Mouse (Mus musculus) forebrain, embryonic 11.5 days (tissue): Measurements from ENCODE around the gene Efcab12. TPM values are rescaled to one million over a fixed set of nuclear protein-coding genes. Genes with fewer than 3 reads are reported as not detected.
A peak's percentile ranks its signal among the peaks of the same experiment; 100 is the strongest.
"Not testable (repeated sequence)": the region's sequence is repeated elsewhere in the genome, so short reads cannot be mapped to it uniquely, and the experiment has no call there.

Source experiments
- ATAC-seq: fragments of 200-750 bp; cut with Nextera tagmentation; replicated peaks from 2 replicates; pipeline ENCODE4 v1.8.0; 2017; ENCODE audit warnings: moderate TSS enrichment; ENCODE audit not compliant: low FRiP score
- DNase-seq: peaks from one replicate; pipeline ENCODE4 v3.0.0-alpha.2; 2017; ENCODE audit warnings: low spot score
- H3K27ac ChIP-seq: fragments of 300-500 bp; sonication (generic); 2 replicates; pipeline ENCODE4 v1.5.1; 2014; ENCODE audit warnings: low read depth, low read length
- H3K27me3 ChIP-seq: fragments of 300-500 bp; sonication (generic); 2 replicates; pipeline ENCODE4 v1.6.1; 2014; ENCODE audit warnings: mild to moderate bottlenecking, low read length, mixed read lengths; ENCODE audit not compliant: control insufficient read depth, insufficient read depth
- H3K36me3 ChIP-seq: fragments of 300-500 bp; sonication (generic); 2 replicates; pipeline ENCODE4 v1.6.1; 2014; ENCODE audit warnings: mild to moderate bottlenecking, low read length, moderate library complexity, mixed read lengths; ENCODE audit not compliant: control insufficient read depth, insufficient read depth
- H3K4me1 ChIP-seq: fragments of 300-500 bp; sonication (generic); replicated peaks from 2 replicates; pipeline ENCODE4 v1.6.1; 2014; ENCODE audit warnings: low read length, mixed read lengths; ENCODE audit not compliant: control insufficient read depth, insufficient read depth
- H3K4me2 ChIP-seq: fragments of 300-500 bp; sonication (generic); 2 replicates; pipeline ENCODE4 v1.6.1; 2014; ENCODE audit warnings: low read depth, mild to moderate bottlenecking, low read length, moderate library complexity, mixed read lengths; ENCODE audit not compliant: severe bottlenecking
- H3K4me3 ChIP-seq: fragments of 300-500 bp; sonication (generic); 2 replicates; pipeline ENCODE4 v1.5.1; 2014; ENCODE audit warnings: low read depth, low read length
- H3K9ac ChIP-seq: fragments of 300-500 bp; sonication (generic); 2 replicates; pipeline ENCODE4 v1.6.1; 2014; ENCODE audit warnings: low read length
- H3K9me3 ChIP-seq: fragments of 300-500 bp; sonication (generic); 2 replicates; pipeline ENCODE4 v1.6.1; 2016; ENCODE audit warnings: low read length, mixed read lengths; ENCODE audit not compliant: control insufficient read depth
- WGBS: fragments of 180-500 bp; shearing (Covaris S2); extraction: QIAGEN DNeasy Blood & Tissue Kit; methylation state at CpG from one replicate; pipeline ENCODE4 v1.1.7; 2014; 5-methylcytosine and 5-hydroxymethylcytosine counted together
- polyA plus RNA-seq: library from polyadenylated mRNA; unstranded; fragments of >200 nt; fragmentation: Nextera tagmentation; extraction: Ambion mirVana; gene quantifications from 2 replicates; pipeline ENCODE4 v1.2.1, GENCODE M21; 2014

The Efcab12 gene
- polyA plus RNA-seq, 1 experiment from 2014 or later = 2.1 TPM

- DNase-seq = no peak
- Histone ChIP-seq H3K36me3 (no peaks in the 10 kb centered on the region), H3K27me3 (no peaks in the 10 kb centered on the region), H3K27ac (no peak overlapping the region), H3K9me3 (no peaks in the 10 kb centered on the region), H3K4me2 (no peak overlapping the region), H3K4me3 (no peak overlapping the region), H3K9ac (no peak overlapping the region), H3K4me1 (no peaks in the 10 kb centered on the region)
- WGBS = 89% methylated on average over 2 of the region's 2 CpGs
- ATAC-seq = no peak
These were observed 5.9 kb downstream of the Efcab12 start for GRCm38 (mm10) chr6:115832152-115832850.

GRCm38 (mm10) chr6:115830779-115831601 is 7.2 kb downstream of the Efcab12 start:
- H3K9ac ChIP-seq = no peak overlapping the region
- no peaks in the 10 kb centered on the region for H3K9me3 ChIP-seq
- no peaks in the 10 kb centered on the region for H3K4me1 ChIP-seq
- no peak overlapping the region for H3K4me2 ChIP-seq
- no peak overlapping the region for H3K27ac ChIP-seq
- H3K27me3 ChIP-seq = no peaks in the 10 kb centered on the region
- 89% methylated on average over 6 of the region's 6 CpGs for WGBS
- H3K4me3 ChIP-seq = no peak overlapping the region
- no peaks in the 10 kb centered on the region for H3K36me3 ChIP-seq
- DNase-seq (no peak), ATAC-seq (no peak)

GRCm38 (mm10) chr6:115823850-115824464 is 14.3 kb downstream of the Efcab12 start:
- H3K27ac ChIP-seq, H3K36me3 ChIP-seq, H3K27me3 ChIP-seq, H3K9me3 ChIP-seq, H3K9ac ChIP-seq, H3K4me1 ChIP-seq: not testable (repeated sequence)
- Histone ChIP-seq H3K4me3 (0 out of 2 replicates have a peak overlapping the region, but pooled peaks have one; percentile 16), H3K4me2 (0 out of 2 replicates have a peak overlapping the region, but pooled peaks have one; percentile 21)
- 3% methylated on average over 4 of the region's 11 CpGs for WGBS
- peak; percentile 97 for ATAC-seq
- DNase-seq = peak; percentile 84

GRCm38 (mm10) chr6:115821216-115821993 is 16.8 kb downstream of the Efcab12 start:
- DNase-seq (no peak), ATAC-seq (no peak)
- Histone ChIP-seq H3K9ac (no peak overlapping the region), H3K9me3 (no peaks in the 10 kb centered on the region), H3K4me2 (no peak overlapping the region), H3K27ac (no peak overlapping the region), H3K4me1 (peaks cover 3% of the 10 kb centered on the region; the same call in 1 of the 2 replicates), H3K36me3 (no peaks in the 10 kb centered on the region), H3K27me3 (no peaks in the 10 kb centered on the region), H3K4me3 (no peak overlapping the region)
- 86% methylated on average over 8 of the region's 8 CpGs for WGBS

- no peak for DNase-seq
- Histone ChIP-seq H3K4me1 (no peaks in the 10 kb centered on the region), H3K27ac (no peak overlapping the region), H3K4me3 (no peak overlapping the region), H3K9me3 (no peaks in the 10 kb centered on the region), H3K36me3 (no peaks in the 10 kb centered on the region), H3K27me3 (no peaks in the 10 kb centered on the region), H3K9ac (no peak overlapping the region), H3K4me2 (no peak overlapping the region)
- no peak for ATAC-seq
- 89% methylated on average over 2 of the region's 2 CpGs for WGBS
These were observed 20.1 kb downstream of the Efcab12 start for GRCm38 (mm10) chr6:115818129-115818528.

- ATAC-seq = no peak
- Histone ChIP-seq H3K4me2 (no peak overlapping the region), H3K36me3 (no peaks in the 10 kb centered on the region), H3K4me1 (no peaks in the 10 kb centered on the region), H3K27me3 (no peaks in the 10 kb centered on the region), H3K9ac (no peak overlapping the region), H3K4me3 (no peak overlapping the region), H3K27ac (no peak overlapping the region), H3K9me3 (no peaks in the 10 kb centered on the region)
- no peak for DNase-seq
- 75% methylated on average over 4 of the region's 4 CpGs for WGBS
These were observed 23.2 kb downstream of the Efcab12 start for GRCm38 (mm10) chr6:115815041-115815440.

GRCm38 (mm10) chr6:115814104-115814503 is 24.1 kb downstream of the Efcab12 start:
- 40% methylated on average over 4 of the region's 4 CpGs for WGBS
- Histone ChIP-seq H3K4me2 (no peak overlapping the region), H3K9me3 (no peaks in the 10 kb centered on the region), H3K9ac (no peak overlapping the region), H3K27me3 (no peaks in the 10 kb centered on the region), H3K4me1 (no peaks in the 10 kb centered on the region; the same call in 1 of the 2 replicates), H3K4me3 (no peak overlapping the region), H3K27ac (no peak overlapping the region), H3K36me3 (no peaks in the 10 kb centered on the region)
- peak; percentile 71 for DNase-seq
- no peak for ATAC-seq

GRCm38 (mm10) chr6:115811606-115812005 is 26.6 kb downstream of the Efcab12 start:
- H3K4me2 ChIP-seq = no peak overlapping the region
- no peaks in the 10 kb centered on the region for H3K9me3 ChIP-seq
- H3K27me3 ChIP-seq = no peaks in the 10 kb centered on the region
- no peak overlapping the region for H3K4me3 ChIP-seq
- no peak for DNase-seq
- ATAC-seq = no peak
- WGBS = 71% methylated on average over 8 of the region's 8 CpGs
- peaks cover 6% of the 10 kb centered on the region for H3K36me3 ChIP-seq
- no peak overlapping the region for H3K9ac ChIP-seq
- H3K27ac ChIP-seq = no peak overlapping the region
- peaks cover 9% of the 10 kb centered on the region for H3K4me1 ChIP-seq
